Mouse (Mus musculus) thymus, adult 18-20 months (tissue): ENCODE measurements around the gene Nme7.

Experiments
- DNase-seq, 2 experiments: peaks; one replicate each; pipeline ENCODE4 v3.0.0; 2022; ENCODE audit warnings: mixed read lengths in 2 of 2

Nme7 gene

GRCm38 (mm10) chr1:164303821-164304220 lies at the start of gene Nme7:
Gene Nme7, plus strand, starts transcription at chr1:164304121.
- DNase-seq: no peak

GRCm38 (mm10) chr1:164254836-164255235 lies 49.1 kb upstream of the Nme7 start:
- DNase-seq: no peak

GRCm38 (mm10) chr1:164260171-164261028 lies 43.5 kb upstream of the Nme7 start:
- DNase-seq: no peak

GRCm38 (mm10) chr1:164261553-164261952 lies 42.4 kb upstream of the Nme7 start:
- no peak for DNase-seq

GRCm38 (mm10) chr1:164270941-164271340 lies 33.0 kb upstream of the Nme7 start:
- no peak for DNase-seq

GRCm38 (mm10) chr1:164273659-164274058 lies 30.3 kb upstream of the Nme7 start:
- no peak for DNase-seq

GRCm38 (mm10) chr1:164275455-164275954 lies 28.4 kb upstream of the Nme7 start, which contains the start of gene Ccdc181:
Gene Ccdc181, plus strand, starts transcription at chr1:164275585.
- peak; percentile 97 to 98 for DNase-seq

GRCm38 (mm10) chr1:164276552-164276951 lies 27.4 kb upstream of the Nme7 start:
- no peak for DNase-seq

- DNase-seq: peak; percentile 11 to 31
Measured at GRCm38 (mm10) chr1:164279332-164279731, 24.6 kb upstream of the Nme7 start.

GRCm38 (mm10) chr1:164284007-164284406 lies 19.9 kb upstream of the Nme7 start:
- no peak for DNase-seq

- DNase-seq: no peak
Measured at GRCm38 (mm10) chr1:164287406-164287805, 16.5 kb upstream of the Nme7 start.

- DNase-seq: no peak
Measured at GRCm38 (mm10) chr1:164292040-164292439, 11.9 kb upstream of the Nme7 start.

GRCm38 (mm10) chr1:164294071-164294470 lies 9.8 kb upstream of the Nme7 start:
- DNase-seq: no peak

GRCm38 (mm10) chr1:164296473-164296872 lies 7.4 kb upstream of the Nme7 start:
- no peak for DNase-seq

GRCm38 (mm10) chr1:164301949-164302348 lies 2.0 kb upstream of the Nme7 start:
- no peak for DNase-seq

GRCm38 (mm10) chr1:164307124-164307751 lies 3.3 kb downstream of the Nme7 start, which contains the start of gene Blzf1:
Gene Blzf1, minus strand, starts transcription at chr1:164307489.
- DNase-seq: peak; percentile 91 to 96

- no peak for DNase-seq
Measured at GRCm38 (mm10) chr1:164307922-164308321, 4.0 kb downstream of the Nme7 start.

GRCm38 (mm10) chr1:164314085-164314484 lies 10.2 kb downstream of the Nme7 start:
- no peak for DNase-seq

- DNase-seq: no peak
Measured at GRCm38 (mm10) chr1:164315266-164315665, 11.3 kb downstream of the Nme7 start.

GRCm38 (mm10) chr1:164316697-164317096 lies 12.8 kb downstream of the Nme7 start:
- peak; percentile 12 to 25 for DNase-seq

- no peak for DNase-seq
Measured at GRCm38 (mm10) chr1:164317261-164317660, 13.3 kb downstream of the Nme7 start.

GRCm38 (mm10) chr1:164318474-164318873 lies 14.6 kb downstream of the Nme7 start:
- DNase-seq: no peak

GRCm38 (mm10) chr1:164319542-164320140 lies 15.7 kb downstream of the Nme7 start:
- no peak for DNase-seq
